Mouse (Mus musculus) stomach, postnatal 0 days (tissue): ENCODE results near the gene Sp4. TPM values are rescaled to one million over a fixed set of nuclear protein-coding genes. Genes with fewer than 3 reads are reported as not detected.

ENCODE experiments used
- ATAC-seq: fragments of 200-750 bp; cut with Nextera tagmentation; 2 replicates; pipeline ENCODE4 v1.8.0; 2017; ENCODE audit not compliant: low FRiP score, low TSS enrichment
- DNase-seq: peaks from one replicate; pipeline ENCODE4 v3.0.0-alpha.2; 2016; ENCODE audit warnings: low spot score
- H3K27ac ChIP-seq: fragments of 300-500 bp; sonication (generic); replicated peaks from 2 replicates; pipeline ENCODE4 v1.5.1; 2014; ENCODE audit warnings: mild to moderate bottlenecking, control low read depth
- H3K27me3 ChIP-seq: fragments of 300-500 bp; sonication (generic); 2 replicates; pipeline ENCODE4 v1.6.1; 2014; ENCODE audit warnings: low read length; ENCODE audit not compliant: control insufficient read depth, insufficient read depth
- H3K36me3 ChIP-seq: fragments of 300-500 bp; sonication (generic); 2 replicates; pipeline ENCODE4 v1.6.1; 2014; ENCODE audit warnings: low read length, mixed read lengths; ENCODE audit not compliant: control insufficient read depth, insufficient read depth
- H3K4me1 ChIP-seq: fragments of 300-500 bp; sonication (generic); replicated peaks from 2 replicates; pipeline ENCODE4 v1.6.1; 2014; ENCODE audit warnings: antibody characterized with exemption; ENCODE audit not compliant: control insufficient read depth, insufficient read depth
- H3K4me2 ChIP-seq: fragments of 300-500 bp; sonication (generic); replicated peaks from 2 replicates; pipeline ENCODE4 v1.6.1; 2014; ENCODE audit warnings: low read depth, mild to moderate bottlenecking, control low read depth, moderate library complexity
- H3K4me3 ChIP-seq: fragments of 300-500 bp; sonication (generic); 2 replicates; pipeline ENCODE4 v1.5.1; 2014; ENCODE audit warnings: low read depth, low read length, control low read depth
- H3K9ac ChIP-seq: fragments of 300-500 bp; sonication (generic); 2 replicates; pipeline ENCODE4 v1.6.1; 2014; ENCODE audit warnings: mild to moderate bottlenecking, low read length, control low read depth, mixed read lengths
- H3K9me3 ChIP-seq: fragments of 300-500 bp; sonication (generic); 2 replicates; pipeline ENCODE4 v1.6.1; 2016; ENCODE audit warnings: low read length; ENCODE audit not compliant: control insufficient read depth
- CTCF ChIP-seq: IDR thresholded peaks from 2 replicates; pipeline ENCODE4 v1.5.1; 2016; ENCODE audit warnings: antibody characterized with exemption, low read depth, mild to moderate bottlenecking, moderate library complexity
- EP300 ChIP-seq: optimal IDR thresholded peaks from 2 replicates; pipeline ENCODE3; 2016; ENCODE audit warnings: antibody characterized with exemption
- WGBS: fragments of 180-500 bp; shearing (Covaris S2); extraction: QIAGEN DNeasy Blood & Tissue Kit; methylation state at CpG from one replicate; pipeline ENCODE4 v1.1.7; 2014; 5-methylcytosine and 5-hydroxymethylcytosine counted together
- polyA plus RNA-seq: library from polyadenylated mRNA; unstranded; fragments of >200 nt; fragmentation: Nextera tagmentation; extraction: Ambion mirVana; gene quantifications from 2 replicates; pipeline ENCODE4 v1.2.1, GENCODE M21; 2015

Gene Sp4
- polyA plus RNA-seq, 1 experiment from 2014 or later, result 2.4 TPM

- no peaks in the 10 kb centered on the region for H3K36me3 ChIP-seq
- TF ChIP-seq CTCF, result peak; percentile 67
- TF ChIP-seq EP300, result no peak
- no peaks in the 10 kb centered on the region for H3K27me3 ChIP-seq
- no peaks in the 10 kb centered on the region for H3K9me3 ChIP-seq
- peak overlapping the region; percentile 80 for H3K4me2 ChIP-seq
- peak overlapping the region; percentile 89 for H3K4me3 ChIP-seq
- peak overlapping the region; percentile 97 for H3K27ac ChIP-seq
- DNase-seq, result peak; percentile 100
- H3K9ac ChIP-seq, result peak overlapping the region; percentile 91
- ATAC-seq, result peak; percentile 94
- H3K4me1 ChIP-seq, result no peaks in the 10 kb centered on the region
- WGBS, result under 1% methylated on average over 73 of the region's 74 CpGs
Measured at GRCm38 (mm10) chr12:118301866-118302835, 911 bp upstream of the Sp4 start.

- H3K4me1 ChIP-seq, result no peaks in the 10 kb centered on the region
- peak overlapping the region; percentile 65 for H3K4me2 ChIP-seq
- H3K9me3 ChIP-seq, result no peaks in the 10 kb centered on the region
- H3K36me3 ChIP-seq, result no peaks in the 10 kb centered on the region
- no peaks in the 10 kb centered on the region for H3K27me3 ChIP-seq
- TF ChIP-seq EP300 (no peak), CTCF (peak; percentile 44)
- H3K27ac ChIP-seq, result peak overlapping the region; percentile 97
- no peak for DNase-seq
- peak overlapping the region; percentile 89 for H3K4me3 ChIP-seq
- WGBS, result 0% methylated on average over 11 of the region's 13 CpGs
- no peak for ATAC-seq
- peak overlapping the region; percentile 61 for H3K9ac ChIP-seq
Measured at GRCm38 (mm10) chr12:118300754-118301071, 527 bp downstream of the Sp4 start.

GRCm38 (mm10) chr12:118299956-118300355, 1.3 kb downstream of the Sp4 start:
- H3K4me2 ChIP-seq, result peak overlapping the region; percentile 65

DNA sequence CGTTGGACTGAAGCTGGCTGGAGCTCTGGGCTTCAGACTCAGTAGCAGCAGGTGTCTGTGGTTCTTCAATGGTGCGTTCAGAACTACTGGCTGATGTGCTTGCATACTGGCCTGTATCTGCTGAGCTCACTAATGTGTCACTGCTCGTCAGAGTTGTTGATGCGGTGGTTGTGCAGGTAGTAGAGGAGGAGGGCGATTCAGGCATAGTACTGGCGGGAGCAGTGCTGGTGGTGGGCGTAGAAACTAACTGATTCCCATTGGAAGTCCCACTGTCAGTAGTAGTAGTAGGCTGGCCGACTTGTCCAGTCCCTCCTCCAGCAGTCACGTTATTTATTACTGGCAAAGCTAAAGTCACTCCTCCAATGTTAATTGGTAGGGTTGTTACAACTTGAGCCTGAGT, 2.1 kb downstream of the Sp4 start:
- no peak overlapping the region for H3K4me3 ChIP-seq
- no peak for ATAC-seq
- TF ChIP-seq EP300, result no peak
- TF ChIP-seq CTCF, result no peak
- no peaks in the 10 kb centered on the region for H3K4me1 ChIP-seq
- no peak overlapping the region for H3K4me2 ChIP-seq
- no peak overlapping the region for H3K27ac ChIP-seq
- H3K9ac ChIP-seq, result no peak overlapping the region
- H3K27me3 ChIP-seq, result no peaks in the 10 kb centered on the region
- no peaks in the 10 kb centered on the region for H3K9me3 ChIP-seq
- 82% methylated on average over 9 of the region's 9 CpGs for WGBS
- H3K36me3 ChIP-seq, result no peaks in the 10 kb centered on the region
- DNase-seq, result no peak

More at GRCm38 (mm10) chr12:118299956-118300355, 1.3 kb downstream of the Sp4 start:
- no peak for DNase-seq
- ATAC-seq, result no peak
- TF ChIP-seq CTCF (no peak), EP300 (no peak)
- Histone ChIP-seq H3K36me3 (no peaks in the 10 kb centered on the region), H3K9me3 (no peaks in the 10 kb centered on the region), H3K4me1 (no peaks in the 10 kb centered on the region), H3K4me3 (peak overlapping the region; percentile 89), H3K27ac (0 out of 2 replicates have a peak overlapping the region, but pooled peaks have one; percentile 10), H3K9ac (0 out of 2 replicates have a peak overlapping the region, but pooled peaks have one; percentile 35), H3K27me3 (no peaks in the 10 kb centered on the region)
- 18% methylated on average over 6 of the region's 6 CpGs for WGBS

DNA sequence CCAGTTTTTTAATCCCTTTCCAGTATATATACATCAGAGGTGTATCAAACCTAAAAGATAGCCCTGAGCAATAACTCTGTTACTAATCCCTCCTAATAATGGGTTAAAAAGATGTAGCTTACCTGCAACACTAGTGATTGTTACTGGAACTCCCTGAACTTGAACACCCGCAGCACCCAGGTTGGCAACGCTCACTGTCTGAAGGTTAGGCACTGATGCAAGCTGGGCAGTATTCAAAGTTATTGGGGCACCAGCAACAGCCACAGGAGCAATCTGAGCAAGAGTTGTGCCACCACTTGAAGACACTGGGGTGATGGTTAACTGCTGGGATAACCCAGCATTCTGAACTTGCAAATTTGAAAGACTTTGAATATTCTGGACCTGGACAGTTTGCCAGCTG, 2.7 kb downstream of the Sp4 start:
- Histone ChIP-seq H3K27ac (no peak overlapping the region), H3K4me2 (no peak overlapping the region), H3K4me1 (no peaks in the 10 kb centered on the region), H3K27me3 (no peaks in the 10 kb centered on the region), H3K9me3 (no peaks in the 10 kb centered on the region), H3K36me3 (no peaks in the 10 kb centered on the region), H3K9ac (no peak overlapping the region), H3K4me3 (no peak overlapping the region)
- ATAC-seq (no peak), DNase-seq (no peak)
- 73% methylated on average over 2 of the region's 2 CpGs for WGBS
- TF ChIP-seq CTCF (no peak), EP300 (no peak)

DNA sequence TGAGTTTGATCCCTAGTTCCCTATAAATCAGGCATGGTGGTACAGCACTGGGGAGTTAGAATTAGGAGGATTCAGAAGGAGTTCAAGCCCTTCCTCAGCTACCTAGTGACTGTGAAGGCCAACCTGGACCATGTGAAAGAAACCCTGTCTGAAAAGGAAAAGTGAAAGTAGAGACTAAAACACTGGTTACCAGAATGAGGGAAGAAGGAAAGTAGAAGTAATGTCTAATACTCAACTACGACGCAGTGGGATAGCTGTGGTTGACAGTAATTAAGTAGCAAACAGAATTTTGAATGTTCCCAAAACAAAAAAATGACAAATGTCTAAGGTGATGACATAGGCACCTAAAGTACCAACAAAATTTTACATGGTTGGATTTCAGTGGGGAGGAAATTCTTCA, 5.0 kb downstream of the Sp4 start:
- H3K36me3 ChIP-seq, result no peaks in the 10 kb centered on the region
- H3K27me3 ChIP-seq, result no peaks in the 10 kb centered on the region
- no peak overlapping the region for H3K9ac ChIP-seq
- TF ChIP-seq CTCF, result no peak
- TF ChIP-seq EP300, result no peak
- H3K4me2 ChIP-seq, result no peak overlapping the region
- no peak overlapping the region for H3K27ac ChIP-seq
- no peaks in the 10 kb centered on the region for H3K9me3 ChIP-seq
- ATAC-seq (no peak), DNase-seq (no peak)
- H3K4me1 ChIP-seq, result no peaks in the 10 kb centered on the region
- WGBS, result 90% methylated on average over 2 of the region's 2 CpGs
- no peak overlapping the region for H3K4me3 ChIP-seq
